Mouse (Mus musculus): Measurements from ENCODE around the gene Arl15. TPM values are rescaled to one million over a fixed set of nuclear protein-coding genes. Genes with fewer than 3 reads are reported as not detected.

Gene Arl15
- polyA plus RNA-seq, 1 experiment from 2014 or later = 3.7 TPM

DNA sequence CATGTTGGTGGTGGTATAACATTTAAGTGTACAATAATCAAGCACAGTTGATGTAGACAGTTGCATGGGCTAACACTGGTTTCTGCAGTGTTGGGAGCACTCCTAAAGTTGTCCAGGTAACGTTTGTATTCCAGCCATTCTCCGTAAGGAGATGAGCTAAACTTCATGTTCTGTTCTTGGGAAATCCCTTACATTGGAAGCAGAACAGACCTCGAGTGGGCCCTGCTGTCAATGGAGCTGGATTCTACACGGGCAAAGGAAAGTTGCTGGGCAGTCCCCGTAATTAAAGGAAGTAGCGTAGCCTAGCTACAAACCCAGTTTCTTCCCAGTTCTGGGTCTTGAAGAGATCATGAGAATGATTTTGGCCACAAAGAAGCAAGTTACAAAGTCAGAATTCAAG, 285.4 kb downstream of the Arl15 start:
- no peak overlapping the region for H3K4me2 ChIP-seq (replicated peaks; ENCODE audit: low read depth)
- H3K4me1 ChIP-seq (replicated peaks; ENCODE audit: control insufficient read depth, insufficient read depth) = no peaks in the 10 kb centered on the region
- H3K9me3 ChIP-seq (ENCODE audit: control insufficient read depth, low read length) = no peaks in the 10 kb centered on the region
- H3K27me3 ChIP-seq (ENCODE audit: control insufficient read depth, insufficient read depth, low read length) = no peaks in the 10 kb centered on the region
- TF ChIP-seq CTCF (IDR thresholded peaks at IDR 0.05; ENCODE audit: low read depth) (no peak), EP300 (optimal IDR thresholded peaks at IDR 0.05) (no peak)
- H3K36me3 ChIP-seq (ENCODE audit: control insufficient read depth, insufficient read depth, low read length) = no peaks in the 10 kb centered on the region
- ATAC-seq (ENCODE audit: low FRiP score, low TSS enrichment) (no peak), DNase-seq (ENCODE audit: low spot score) (no peak)
- no peak overlapping the region for H3K27ac ChIP-seq (replicated peaks)
- no peak overlapping the region for H3K4me3 ChIP-seq (ENCODE audit: low read depth, low read length)
- no peak overlapping the region for H3K9ac ChIP-seq (ENCODE audit: low read length)
- WGBS = 87% methylated on average over 6 of the region's 6 CpGs

GRCm38 (mm10) chr13:114080491-114080890, 286.2 kb downstream of the Arl15 start:
- H3K4me2 ChIP-seq (replicated peaks; ENCODE audit: low read depth) = no peak overlapping the region
- no peak overlapping the region for H3K27ac ChIP-seq (replicated peaks)
- no peak overlapping the region for H3K9ac ChIP-seq (ENCODE audit: low read length)
- DNase-seq (ENCODE audit: low spot score) (no peak), ATAC-seq (ENCODE audit: low FRiP score, low TSS enrichment) (no peak)
- no peak overlapping the region for H3K4me3 ChIP-seq (ENCODE audit: low read depth, low read length)
- no peaks in the 10 kb centered on the region for H3K27me3 ChIP-seq (ENCODE audit: control insufficient read depth, insufficient read depth, low read length)
- TF ChIP-seq CTCF (IDR thresholded peaks at IDR 0.05; ENCODE audit: low read depth) (no peak), EP300 (optimal IDR thresholded peaks at IDR 0.05) (no peak)
- no peaks in the 10 kb centered on the region for H3K36me3 ChIP-seq (ENCODE audit: control insufficient read depth, insufficient read depth, low read length)
- WGBS = 93% methylated on average over 8 of the region's 8 CpGs
- H3K9me3 ChIP-seq (ENCODE audit: control insufficient read depth, low read length) = no peaks in the 10 kb centered on the region
- no peaks in the 10 kb centered on the region for H3K4me1 ChIP-seq (replicated peaks; ENCODE audit: control insufficient read depth, insufficient read depth)

DNA sequence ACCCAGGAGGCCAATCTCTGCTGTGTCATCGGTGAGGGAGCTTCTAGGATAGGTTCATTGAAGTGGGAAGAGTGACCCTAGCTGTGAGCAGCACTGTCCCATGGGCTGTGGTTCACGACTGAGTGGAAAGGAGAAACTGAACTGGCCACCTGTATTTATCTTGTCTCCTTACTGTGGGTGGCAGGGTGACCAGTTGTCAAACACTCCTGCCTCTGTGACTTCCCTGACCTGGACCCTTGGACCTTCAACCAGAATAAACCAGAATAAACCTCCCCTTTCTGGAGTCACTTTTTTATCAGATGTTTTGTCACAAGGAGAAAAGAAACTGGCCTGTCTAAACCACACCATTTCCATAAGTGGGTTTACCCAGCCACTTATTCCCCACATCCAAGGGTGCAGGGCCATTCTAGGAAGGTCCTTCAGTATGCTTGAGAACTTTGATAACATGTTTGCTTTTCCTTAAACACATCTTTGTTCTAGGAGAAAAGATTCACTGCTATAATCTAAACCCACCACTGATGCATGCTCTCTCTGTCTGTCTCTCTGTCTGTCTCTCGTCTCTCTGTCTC, 289.3 kb downstream of the Arl15 start:
- 78% methylated on average over 3 of the region's 3 CpGs for WGBS
- no peak overlapping the region for H3K4me2 ChIP-seq (replicated peaks; ENCODE audit: low read depth)
- DNase-seq (ENCODE audit: low spot score) (no peak), ATAC-seq (ENCODE audit: low FRiP score, low TSS enrichment) (no peak)
- H3K4me3 ChIP-seq (ENCODE audit: low read depth, low read length) = no peak overlapping the region
- H3K9ac ChIP-seq (ENCODE audit: low read length) = no peak overlapping the region
- no peaks in the 10 kb centered on the region for H3K27me3 ChIP-seq (ENCODE audit: control insufficient read depth, insufficient read depth, low read length)
- H3K36me3 ChIP-seq (ENCODE audit: control insufficient read depth, insufficient read depth, low read length) = no peaks in the 10 kb centered on the region
- H3K4me1 ChIP-seq (replicated peaks; ENCODE audit: control insufficient read depth, insufficient read depth) = no peaks in the 10 kb centered on the region
- no peaks in the 10 kb centered on the region for H3K9me3 ChIP-seq (ENCODE audit: control insufficient read depth, low read length)
- TF ChIP-seq EP300 (optimal IDR thresholded peaks at IDR 0.05) (no peak), CTCF (IDR thresholded peaks at IDR 0.05; ENCODE audit: low read depth) (no peak)
- no peak overlapping the region for H3K27ac ChIP-seq (replicated peaks)

- no peaks in the 10 kb centered on the region for H3K36me3 ChIP-seq (ENCODE audit: control insufficient read depth, insufficient read depth, low read length)
- H3K4me1 ChIP-seq (replicated peaks; ENCODE audit: control insufficient read depth, insufficient read depth) = no peaks in the 10 kb centered on the region
- ATAC-seq (ENCODE audit: low FRiP score, low TSS enrichment) (no peak), DNase-seq (ENCODE audit: low spot score) (no peak)
- no peak overlapping the region for H3K9ac ChIP-seq (ENCODE audit: low read length)
- no peak overlapping the region for H3K4me3 ChIP-seq (ENCODE audit: low read depth, low read length)
- no peak overlapping the region for H3K4me2 ChIP-seq (replicated peaks; ENCODE audit: low read depth)
- H3K9me3 ChIP-seq (ENCODE audit: control insufficient read depth, low read length) = no peaks in the 10 kb centered on the region
- TF ChIP-seq CTCF (IDR thresholded peaks at IDR 0.05; ENCODE audit: low read depth) (no peak), EP300 (optimal IDR thresholded peaks at IDR 0.05) (no peak)
- no peaks in the 10 kb centered on the region for H3K27me3 ChIP-seq (ENCODE audit: control insufficient read depth, insufficient read depth, low read length)
- 76% methylated on average over 8 of the region's 8 CpGs for WGBS
- H3K27ac ChIP-seq (replicated peaks) = no peak overlapping the region
These were observed 291.1 kb downstream of the Arl15 start for GRCm38 (mm10) chr13:114085442-114085841.

DNA sequence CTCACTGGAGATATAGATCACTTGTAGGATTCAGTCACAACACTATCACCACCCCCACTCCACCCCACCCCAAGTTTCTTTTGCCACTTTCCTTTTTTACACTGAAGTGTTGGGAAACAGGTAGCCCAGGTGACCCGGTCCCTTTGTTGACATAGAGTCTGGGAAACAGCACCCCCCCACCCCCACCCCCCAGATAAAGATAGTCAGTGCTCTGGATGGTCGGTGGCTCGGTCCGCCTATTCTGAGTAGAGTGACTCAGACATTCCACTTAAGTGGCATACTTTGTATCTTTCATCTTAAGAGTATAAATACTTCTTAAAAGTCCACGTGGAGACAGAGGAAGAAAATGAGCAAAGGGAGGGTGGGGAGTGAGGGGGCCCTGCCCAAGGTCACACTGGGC, 292.0 kb downstream of the Arl15 start:
- H3K27me3 ChIP-seq (ENCODE audit: control insufficient read depth, insufficient read depth, low read length) = no peaks in the 10 kb centered on the region
- H3K9ac ChIP-seq (ENCODE audit: low read length) = no peak overlapping the region
- no peaks in the 10 kb centered on the region for H3K9me3 ChIP-seq (ENCODE audit: control insufficient read depth, low read length)
- 35% methylated on average over 5 of the region's 5 CpGs for WGBS
- no peak overlapping the region for H3K4me3 ChIP-seq (ENCODE audit: low read depth, low read length)
- no peak overlapping the region for H3K27ac ChIP-seq (replicated peaks)
- no peaks in the 10 kb centered on the region for H3K36me3 ChIP-seq (ENCODE audit: control insufficient read depth, insufficient read depth, low read length)
- H3K4me1 ChIP-seq (replicated peaks; ENCODE audit: control insufficient read depth, insufficient read depth) = no peaks in the 10 kb centered on the region
- no peak for TF ChIP-seq EP300 (optimal IDR thresholded peaks at IDR 0.05)
- TF ChIP-seq CTCF (IDR thresholded peaks at IDR 0.05; ENCODE audit: low read depth) = no peak
- no peak for ATAC-seq (ENCODE audit: low FRiP score, low TSS enrichment)
- no peak for DNase-seq (ENCODE audit: low spot score)
- no peak overlapping the region for H3K4me2 ChIP-seq (replicated peaks; ENCODE audit: low read depth)

DNA sequence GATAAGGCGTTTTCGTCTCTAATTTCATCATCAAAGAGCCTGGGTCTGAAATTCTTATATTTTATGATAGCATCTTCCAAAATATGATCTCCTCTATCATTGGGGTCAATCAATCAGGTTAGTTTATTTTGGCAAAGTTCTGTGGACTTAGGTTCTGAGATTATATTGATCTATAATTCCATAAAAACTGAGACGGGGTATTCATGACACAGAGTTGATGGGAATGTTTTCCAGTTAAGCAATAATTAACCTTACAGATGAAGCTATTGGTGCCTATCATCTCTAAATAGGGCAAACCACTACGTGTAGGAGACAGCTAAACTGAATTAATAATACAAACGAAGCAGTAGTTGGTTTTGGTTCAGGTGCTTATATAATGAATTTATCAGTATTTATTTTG, 292.5 kb downstream of the Arl15 start:
- H3K36me3 ChIP-seq (ENCODE audit: control insufficient read depth, insufficient read depth, low read length) = no peaks in the 10 kb centered on the region
- H3K27ac ChIP-seq (replicated peaks) = no peak overlapping the region
- no peaks in the 10 kb centered on the region for H3K9me3 ChIP-seq (ENCODE audit: control insufficient read depth, low read length)
- ATAC-seq (ENCODE audit: low FRiP score, low TSS enrichment) (no peak), DNase-seq (ENCODE audit: low spot score) (no peak)
- no peak overlapping the region for H3K4me3 ChIP-seq (ENCODE audit: low read depth, low read length)
- 84% methylated on average over 5 of the region's 5 CpGs for WGBS
- H3K27me3 ChIP-seq (ENCODE audit: control insufficient read depth, insufficient read depth, low read length) = no peaks in the 10 kb centered on the region
- TF ChIP-seq EP300 (optimal IDR thresholded peaks at IDR 0.05) (no peak), CTCF (IDR thresholded peaks at IDR 0.05; ENCODE audit: low read depth) (no peak)
- H3K4me1 ChIP-seq (replicated peaks; ENCODE audit: control insufficient read depth, insufficient read depth) = no peaks in the 10 kb centered on the region
- H3K4me2 ChIP-seq (replicated peaks; ENCODE audit: low read depth) = no peak overlapping the region
- H3K9ac ChIP-seq (ENCODE audit: low read length) = no peak overlapping the region
